Mouse (Mus musculus): Measurements from ENCODE around the gene Tnni2. TPM values are rescaled to one million over a fixed set of nuclear protein-coding genes. Genes with fewer than 3 reads are reported as not detected.

Gene Tnni2
- total and polyA plus RNA-seq, 2 experiments from 2014 or later = 8.9 TPM; not detected in 1

DNA sequence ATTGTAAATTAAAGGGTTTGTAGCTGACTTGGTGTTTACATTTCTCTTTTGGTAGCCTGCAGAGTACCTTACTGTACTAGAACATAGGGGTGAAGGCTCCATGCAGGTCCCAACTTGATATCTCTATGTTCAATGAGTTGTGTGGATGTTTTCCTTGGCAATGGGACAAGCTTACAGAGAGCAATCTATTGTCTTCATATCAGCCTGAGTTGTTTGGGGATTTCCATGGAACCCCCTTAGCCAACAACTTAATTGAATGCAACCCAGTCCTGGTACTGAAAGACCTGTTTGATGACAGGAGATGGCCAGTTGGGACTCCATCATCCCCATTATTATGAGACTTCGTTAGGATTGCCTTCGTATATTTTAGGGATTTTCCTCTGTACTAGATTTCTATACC lies 23.6 kb upstream of the Tnni2 start:
- Histone ChIP-seq H3K9me3 (replicated peaks; ENCODE audit: control insufficient read depth, low read length) (no peaks in the 10 kb centered on the region), H3K4me3 (ENCODE audit: low read depth, low read length) (no peak overlapping the region), H3K9ac (replicated peaks; ENCODE audit: low read depth, low read length) (no peak overlapping the region), H3K27me3 (ENCODE audit: control insufficient read depth, insufficient read depth, low read length) (no peaks in the 10 kb centered on the region), H3K4me1 (ENCODE audit: control insufficient read depth, insufficient read depth) (no peaks in the 10 kb centered on the region), H3K27ac (ENCODE audit: low read depth) (no peak overlapping the region), H3K36me3 (replicated peaks; ENCODE audit: control insufficient read depth, insufficient read depth, low read length) (no peaks in the 10 kb centered on the region), H3K4me2 (ENCODE audit: low read depth, low read length) (no peak overlapping the region)
- ATAC-seq (ENCODE audit: insufficient read depth, low read depth) (no peak), DNase-seq (ENCODE audit: low spot score) (no peak)
- 69% methylated on average over 2 of the region's 2 CpGs for WGBS
- no peak for TF ChIP-seq CTCF (IDR thresholded peaks at IDR 0.05; ENCODE audit: low read depth)
- TF ChIP-seq EP300 (IDR thresholded peaks at IDR 0.05; ENCODE audit: low read depth) = no peak

DNA sequence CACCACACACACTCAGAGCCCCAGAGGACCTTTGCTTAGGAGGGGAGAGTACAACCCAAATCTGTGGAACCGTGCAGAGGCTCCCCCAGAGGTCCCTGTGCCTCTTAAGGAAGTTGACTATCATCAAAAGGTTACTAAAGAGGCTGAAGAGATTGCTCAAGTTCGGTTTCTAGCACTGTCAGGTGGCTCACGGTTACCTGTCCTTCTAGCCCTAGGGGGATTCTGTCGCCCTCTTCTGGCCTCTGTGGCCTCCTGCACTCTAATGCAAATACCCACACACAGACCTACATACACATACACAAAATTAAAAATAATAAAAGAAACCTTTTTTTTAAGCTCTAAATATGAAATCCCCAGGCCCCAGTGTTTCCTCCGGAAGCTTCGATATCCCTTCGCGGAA lies 22.9 kb upstream of the Tnni2 start:
- Histone ChIP-seq H3K36me3 (replicated peaks; ENCODE audit: control insufficient read depth, insufficient read depth, low read length) (no peaks in the 10 kb centered on the region), H3K4me3 (ENCODE audit: low read depth, low read length) (no peak overlapping the region), H3K27ac (ENCODE audit: low read depth) (no peak overlapping the region), H3K9me3 (replicated peaks; ENCODE audit: control insufficient read depth, low read length) (no peaks in the 10 kb centered on the region), H3K27me3 (ENCODE audit: control insufficient read depth, insufficient read depth, low read length) (no peaks in the 10 kb centered on the region), H3K4me2 (ENCODE audit: low read depth, low read length) (no peak overlapping the region), H3K9ac (replicated peaks; ENCODE audit: low read depth, low read length) (no peak overlapping the region), H3K4me1 (ENCODE audit: control insufficient read depth, insufficient read depth) (no peaks in the 10 kb centered on the region)
- 84% methylated on average over 8 of the region's 8 CpGs for WGBS
- no peak for TF ChIP-seq CTCF (IDR thresholded peaks at IDR 0.05; ENCODE audit: low read depth)
- TF ChIP-seq EP300 (IDR thresholded peaks at IDR 0.05; ENCODE audit: low read depth) = no peak
- DNase-seq (ENCODE audit: low spot score) (no peak), ATAC-seq (ENCODE audit: insufficient read depth, low read depth) (no peak)

DNA sequence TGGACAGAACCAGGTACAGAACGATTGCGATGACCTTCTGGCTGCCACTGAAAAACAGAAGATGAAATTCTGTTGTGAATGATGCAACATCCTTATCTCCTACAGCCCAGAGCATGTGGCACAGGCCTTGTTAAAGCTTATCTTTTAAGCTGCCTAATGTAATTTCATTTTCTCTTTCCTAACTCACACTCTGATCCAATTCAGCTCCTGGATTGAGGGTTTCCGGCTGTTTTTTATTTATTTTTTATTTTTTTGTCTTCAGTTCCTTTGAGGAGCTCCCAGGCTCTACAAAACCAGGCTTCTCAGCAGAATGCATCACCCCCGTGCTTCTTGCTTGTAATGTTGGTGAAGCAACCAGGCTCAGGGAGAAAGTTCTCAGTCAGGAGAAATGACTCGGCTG lies 21.7 kb upstream of the Tnni2 start:
- no peaks in the 10 kb centered on the region for H3K27me3 ChIP-seq (ENCODE audit: control insufficient read depth, insufficient read depth, low read length)
- ATAC-seq (ENCODE audit: insufficient read depth, low read depth) (no peak), DNase-seq (ENCODE audit: low spot score) (no peak)
- H3K4me2 ChIP-seq (ENCODE audit: low read depth, low read length) = no peak overlapping the region
- TF ChIP-seq CTCF (IDR thresholded peaks at IDR 0.05; ENCODE audit: low read depth) (no peak), EP300 (IDR thresholded peaks at IDR 0.05; ENCODE audit: low read depth) (no peak)
- H3K4me3 ChIP-seq (ENCODE audit: low read depth, low read length) = no peak overlapping the region
- H3K4me1 ChIP-seq (ENCODE audit: control insufficient read depth, insufficient read depth) = no peaks in the 10 kb centered on the region
- no peaks in the 10 kb centered on the region for H3K36me3 ChIP-seq (replicated peaks; ENCODE audit: control insufficient read depth, insufficient read depth, low read length)
- WGBS = 69% methylated on average over 5 of the region's 5 CpGs
- no peaks in the 10 kb centered on the region for H3K9me3 ChIP-seq (replicated peaks; ENCODE audit: control insufficient read depth, low read length)
- H3K9ac ChIP-seq (replicated peaks; ENCODE audit: low read depth, low read length) = no peak overlapping the region
- no peak overlapping the region for H3K27ac ChIP-seq (ENCODE audit: low read depth)

DNA sequence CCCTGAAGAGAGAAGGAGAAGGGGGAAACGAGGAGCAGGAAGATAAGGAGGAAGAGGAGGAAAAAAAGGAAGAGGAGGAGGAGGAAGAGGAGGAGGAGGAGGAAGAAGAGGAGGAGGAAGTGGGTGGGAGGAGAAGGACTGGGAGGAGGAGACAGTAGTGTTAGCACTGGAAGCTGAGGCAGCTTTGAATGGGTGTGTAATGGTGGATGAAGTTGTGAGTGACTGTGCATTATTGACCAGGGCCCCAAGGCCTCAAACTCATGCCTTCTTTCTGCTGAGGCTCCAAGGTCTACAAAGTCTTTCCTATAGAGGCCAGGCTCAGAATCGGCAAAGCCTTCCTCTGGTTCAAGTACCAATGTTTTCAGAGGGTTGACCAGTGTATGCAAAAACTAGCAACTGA lies 19.8 kb upstream of the Tnni2 start:
- TF ChIP-seq CTCF (IDR thresholded peaks at IDR 0.05; ENCODE audit: low read depth) (no peak), EP300 (IDR thresholded peaks at IDR 0.05; ENCODE audit: low read depth) (no peak)
- Histone ChIP-seq H3K27ac (ENCODE audit: low read depth) (no peak overlapping the region), H3K27me3 (ENCODE audit: control insufficient read depth, insufficient read depth, low read length) (no peaks in the 10 kb centered on the region), H3K4me2 (ENCODE audit: low read depth, low read length) (no peak overlapping the region), H3K36me3 (replicated peaks; ENCODE audit: control insufficient read depth, insufficient read depth, low read length) (no peaks in the 10 kb centered on the region), H3K9ac (replicated peaks; ENCODE audit: low read depth, low read length) (no peak overlapping the region), H3K4me1 (ENCODE audit: control insufficient read depth, insufficient read depth) (no peaks in the 10 kb centered on the region), H3K4me3 (ENCODE audit: low read depth, low read length) (no peak overlapping the region), H3K9me3 (replicated peaks; ENCODE audit: control insufficient read depth, low read length) (no peaks in the 10 kb centered on the region)
- DNase-seq (ENCODE audit: low spot score) (no peak), ATAC-seq (ENCODE audit: insufficient read depth, low read depth) (no peak)
- WGBS = 59% methylated on average over 2 of the region's 2 CpGs

DNA sequence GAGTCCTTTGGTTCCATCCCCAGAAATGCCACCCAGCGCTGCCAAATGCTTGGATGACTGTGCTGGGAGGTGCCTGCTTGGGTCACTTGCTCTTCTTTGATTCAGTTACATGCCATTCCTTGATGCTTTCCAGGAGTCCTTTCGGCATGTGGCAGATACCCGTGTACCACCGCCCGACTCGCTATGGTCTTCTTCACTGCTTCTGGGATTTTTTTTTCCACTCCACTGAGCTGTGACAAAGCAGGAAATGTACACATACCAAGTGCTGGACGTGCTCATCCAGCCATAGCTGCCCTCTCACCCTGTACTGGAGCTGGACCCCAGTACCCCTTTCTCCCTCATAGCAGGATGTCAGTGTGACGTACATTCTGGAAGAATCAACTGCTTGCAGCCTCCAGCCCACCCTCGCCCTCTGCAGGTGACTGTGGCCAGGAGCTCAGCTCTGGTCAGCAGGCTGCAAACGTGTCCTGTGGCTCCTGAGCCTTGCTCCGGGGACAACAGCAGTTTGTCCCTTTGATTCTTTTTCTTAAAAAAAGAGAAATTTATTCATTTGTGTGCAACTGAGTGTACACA lies 15.9 kb upstream of the Tnni2 start:
- 60% methylated on average over 11 of the region's 11 CpGs for WGBS
- Histone ChIP-seq H3K4me3 (ENCODE audit: low read depth, low read length) (no peak overlapping the region), H3K4me1 (ENCODE audit: control insufficient read depth, insufficient read depth) (peaks cover 10% of the 10 kb centered on the region; the same call in 1 of the 2 replicates), H3K27ac (ENCODE audit: low read depth) (no peak overlapping the region), H3K36me3 (replicated peaks; ENCODE audit: control insufficient read depth, insufficient read depth, low read length) (no peaks in the 10 kb centered on the region), H3K9ac (replicated peaks; ENCODE audit: low read depth, low read length) (no peak overlapping the region), H3K9me3 (replicated peaks; ENCODE audit: control insufficient read depth, low read length) (no peaks in the 10 kb centered on the region), H3K4me2 (ENCODE audit: low read depth, low read length) (no peak overlapping the region), H3K27me3 (ENCODE audit: control insufficient read depth, insufficient read depth, low read length) (no peaks in the 10 kb centered on the region)
- DNase-seq (ENCODE audit: low spot score) (peak; percentile 55), ATAC-seq (ENCODE audit: insufficient read depth, low read depth) (peak; percentile 24; the same call in 1 of the 2 replicates)
- no peak for TF ChIP-seq EP300 (IDR thresholded peaks at IDR 0.05; ENCODE audit: low read depth)
- TF ChIP-seq CTCF (IDR thresholded peaks at IDR 0.05; ENCODE audit: low read depth) = peak; percentile 66

DNA sequence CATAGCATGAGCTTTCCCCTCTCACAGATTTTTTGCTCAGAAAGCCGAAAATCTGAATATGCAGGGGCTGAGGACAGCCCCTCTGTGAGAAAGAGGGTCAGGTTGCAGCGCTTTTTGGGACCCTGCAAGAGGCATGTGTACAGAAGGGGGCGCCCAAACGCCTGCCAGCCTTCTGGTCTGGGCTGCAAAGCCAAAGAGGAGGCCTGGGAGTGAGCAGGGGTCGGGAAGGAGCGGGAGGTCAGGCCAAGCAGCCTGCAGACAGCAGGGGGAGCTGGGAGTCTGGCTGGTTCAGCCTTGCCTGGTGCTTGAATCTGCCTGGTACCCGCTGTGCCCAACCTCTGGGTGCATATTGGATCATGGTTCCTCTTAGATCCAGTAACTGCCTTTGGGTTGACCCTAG lies 13.4 kb upstream of the Tnni2 start:
- Histone ChIP-seq H3K9me3 (replicated peaks; ENCODE audit: control insufficient read depth, low read length) (no peaks in the 10 kb centered on the region), H3K27ac (ENCODE audit: low read depth) (no peak overlapping the region), H3K36me3 (replicated peaks; ENCODE audit: control insufficient read depth, insufficient read depth, low read length) (no peaks in the 10 kb centered on the region), H3K4me2 (ENCODE audit: low read depth, low read length) (no peak overlapping the region), H3K4me3 (ENCODE audit: low read depth, low read length) (no peak overlapping the region), H3K4me1 (ENCODE audit: control insufficient read depth, insufficient read depth) (peaks cover 10% of the 10 kb centered on the region; the same call in 1 of the 2 replicates), H3K27me3 (ENCODE audit: control insufficient read depth, insufficient read depth, low read length) (no peaks in the 10 kb centered on the region), H3K9ac (replicated peaks; ENCODE audit: low read depth, low read length) (no peak overlapping the region)
- DNase-seq (ENCODE audit: low spot score) (peak; percentile 47), ATAC-seq (ENCODE audit: insufficient read depth, low read depth) (peak; percentile 49)
- peak; percentile 54 for TF ChIP-seq CTCF (IDR thresholded peaks at IDR 0.05; ENCODE audit: low read depth)
- no peak for TF ChIP-seq EP300 (IDR thresholded peaks at IDR 0.05; ENCODE audit: low read depth)
- 20% methylated on average over 7 of the region's 7 CpGs for WGBS

Measured in heart, postnatal 0 days (tissue).